Mouse (Mus musculus) E14TG2a.4 (cell line): Measurements from ENCODE around the gene Vav3.

Source experiments
- CTCF ChIP-seq: conservative IDR thresholded peaks from 2 replicates; pipeline ENCODE4 v1.5.1; 2014; ENCODE audit warnings: low read length
- NANOG ChIP-seq: IDR thresholded peaks from 2 replicates; pipeline ENCODE4 v1.6.1; 2014; ENCODE audit warnings: borderline replicate concordance, low read length, mixed read lengths

- TF ChIP-seq CTCF (no peak), NANOG (no peak)
These were observed 21.9 kb downstream of the Vav3 start for GRCm38 (mm10) chr3:109362310-109362709.
